Mouse (Mus musculus): ENCODE measurements at regions not wholly inside any gene's neighbourhood (a gene's known extent, or its start where the extent isn't known, plus 50 kb on each side); places are given as distances from the start of the nearest gene placed in this dataset.

DNA sequence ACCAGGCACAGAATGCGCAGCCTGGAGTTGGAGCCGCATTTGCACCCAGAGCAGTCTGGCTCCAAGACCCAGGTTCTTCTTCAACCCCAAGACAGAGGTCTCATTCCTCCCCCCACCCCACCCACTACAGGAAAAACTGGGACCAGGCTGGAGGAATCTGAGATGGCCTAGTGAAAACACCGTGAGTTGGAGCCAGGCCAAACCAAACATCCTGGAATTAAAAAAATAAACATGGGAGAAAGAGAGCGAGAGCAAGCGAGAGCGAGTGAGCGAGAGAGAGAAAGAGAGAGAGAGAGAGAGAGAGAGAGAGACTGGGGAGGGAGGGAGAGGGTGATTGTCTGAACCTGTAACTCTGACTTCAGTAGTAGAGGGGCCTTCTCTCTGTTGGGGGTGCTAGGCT is 138.8 kb downstream of the Mn1 start:
- DNase-seq (ENCODE audit: low spot score) (no peak), ATAC-seq (ENCODE audit: low FRiP score) (no peak)
- WGBS: 53% methylated on average over 7 of the region's 7 CpGs
- H3K9me3 ChIP-seq (ENCODE audit: control insufficient read depth, low read length): no peaks in the 10 kb centered on the region
- no peak overlapping the region for H3K4me3 ChIP-seq (ENCODE audit: low read depth, low read length)
- peak overlapping the region; percentile 81 for H3K27ac ChIP-seq (ENCODE audit: low read depth, low read length)
- peaks cover 14% of the 10 kb centered on the region for H3K4me1 ChIP-seq (replicated peaks; ENCODE audit: control insufficient read depth, insufficient read depth, low read length)
- no peak overlapping the region for H3K9ac ChIP-seq (ENCODE audit: low read depth, low read length)
- H3K4me2 ChIP-seq (replicated peaks; ENCODE audit: low read depth, low read length): no peak overlapping the region
- H3K27me3 ChIP-seq (ENCODE audit: control insufficient read depth, insufficient read depth, low read length): no peaks in the 10 kb centered on the region
- no peaks in the 10 kb centered on the region for H3K36me3 ChIP-seq (ENCODE audit: control insufficient read depth, insufficient read depth, low read length)

DNA sequence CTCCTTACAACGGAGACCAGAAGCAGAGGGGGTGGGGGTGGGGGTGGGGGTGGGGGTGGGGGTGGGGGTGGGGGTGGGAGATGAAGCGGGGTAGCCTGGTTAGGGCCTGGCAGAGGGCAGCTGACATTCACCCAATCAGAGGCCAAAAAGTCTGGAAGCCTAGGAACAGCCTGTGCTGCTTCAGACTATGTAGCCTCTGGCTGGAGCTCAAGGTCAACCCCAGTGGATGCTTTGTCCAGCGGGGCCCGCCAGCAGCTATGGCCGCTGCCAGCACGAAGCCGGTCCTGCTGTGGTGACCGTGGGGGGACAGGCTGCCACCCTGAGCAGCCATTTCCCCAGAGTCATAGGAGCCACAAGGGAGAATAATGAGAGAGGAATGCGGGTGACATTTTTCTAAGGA is 143.3 kb downstream of the Mn1 start:
- Histone ChIP-seq H3K27ac (ENCODE audit: low read depth, low read length) (no peak overlapping the region), H3K4me3 (ENCODE audit: low read depth, low read length) (no peak overlapping the region), H3K4me2 (replicated peaks; ENCODE audit: low read depth, low read length) (no peak overlapping the region), H3K4me1 (replicated peaks; ENCODE audit: control insufficient read depth, insufficient read depth, low read length) (peaks cover 8% of the 10 kb centered on the region), H3K27me3 (ENCODE audit: control insufficient read depth, insufficient read depth, low read length) (no peaks in the 10 kb centered on the region), H3K9ac (ENCODE audit: low read depth, low read length) (no peak overlapping the region), H3K36me3 (ENCODE audit: control insufficient read depth, insufficient read depth, low read length) (no peaks in the 10 kb centered on the region), H3K9me3 (ENCODE audit: control insufficient read depth, low read length) (no peaks in the 10 kb centered on the region)
- WGBS: 46% methylated on average over 8 of the region's 9 CpGs
- ATAC-seq (ENCODE audit: low FRiP score) (no peak), DNase-seq (ENCODE audit: low spot score) (no peak)

- WGBS: 84% methylated on average over 10 of the region's 10 CpGs
Observed at GRCm38 (mm10) chr5:111561301-111561700, 144.1 kb downstream of the Mn1 start.

DNA sequence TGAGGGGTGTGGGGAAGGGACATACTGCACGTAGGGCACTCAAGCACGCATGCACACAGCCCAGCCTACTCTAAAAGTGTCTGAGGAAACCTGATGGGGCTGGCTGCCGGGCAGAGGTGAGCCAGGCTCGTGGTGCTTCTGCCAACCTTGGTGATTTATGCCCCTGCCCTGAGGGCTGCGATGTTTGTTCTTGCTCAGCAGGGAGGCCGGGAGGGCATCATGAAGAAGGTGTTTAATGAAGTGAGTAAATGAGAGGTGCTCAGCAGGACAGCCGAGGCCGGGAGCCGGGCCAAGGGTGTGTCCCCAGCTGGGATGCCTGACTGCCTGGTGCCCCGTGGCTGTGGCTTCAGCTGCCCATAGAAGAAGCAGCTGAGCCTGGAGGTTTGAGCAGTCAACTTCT is 153.7 kb downstream of the Mn1 start:
- Histone ChIP-seq H3K4me3 (ENCODE audit: low read depth, low read length) (no peak overlapping the region), H3K4me2 (replicated peaks; ENCODE audit: low read depth, low read length) (no peak overlapping the region), H3K27me3 (ENCODE audit: control insufficient read depth, insufficient read depth, low read length) (no peaks in the 10 kb centered on the region), H3K4me1 (replicated peaks; ENCODE audit: control insufficient read depth, insufficient read depth, low read length) (peaks cover 18% of the 10 kb centered on the region), H3K9ac (ENCODE audit: low read depth, low read length) (no peak overlapping the region), H3K9me3 (ENCODE audit: control insufficient read depth, low read length) (no peaks in the 10 kb centered on the region), H3K36me3 (ENCODE audit: control insufficient read depth, insufficient read depth, low read length) (no peaks in the 10 kb centered on the region), H3K27ac (ENCODE audit: low read depth, low read length) (no peak overlapping the region)
- ATAC-seq (ENCODE audit: low FRiP score) (0 out of 2 replicates have a peak, but pooled peaks have one; percentile 17), DNase-seq (ENCODE audit: low spot score) (no peak)
- 6% methylated on average over 10 of the region's 10 CpGs for WGBS

More at GRCm38 (mm10) chr5:111561301-111561700, 144.1 kb downstream of the Mn1 start:
- H3K4me2 ChIP-seq (replicated peaks; ENCODE audit: low read depth, low read length): no peak overlapping the region
- H3K27ac ChIP-seq (ENCODE audit: low read depth, low read length): no peak overlapping the region
- H3K4me1 ChIP-seq (replicated peaks; ENCODE audit: control insufficient read depth, insufficient read depth, low read length): peaks cover 5% of the 10 kb centered on the region
- H3K9me3 ChIP-seq (ENCODE audit: control insufficient read depth, low read length): no peaks in the 10 kb centered on the region
- ATAC-seq (ENCODE audit: low FRiP score) (no peak), DNase-seq (ENCODE audit: low spot score) (no peak)
- no peaks in the 10 kb centered on the region for H3K36me3 ChIP-seq (ENCODE audit: control insufficient read depth, insufficient read depth, low read length)
- H3K27me3 ChIP-seq (ENCODE audit: control insufficient read depth, insufficient read depth, low read length): no peaks in the 10 kb centered on the region
- H3K9ac ChIP-seq (ENCODE audit: low read depth, low read length): no peak overlapping the region
- H3K4me3 ChIP-seq (ENCODE audit: low read depth, low read length): no peak overlapping the region

DNA sequence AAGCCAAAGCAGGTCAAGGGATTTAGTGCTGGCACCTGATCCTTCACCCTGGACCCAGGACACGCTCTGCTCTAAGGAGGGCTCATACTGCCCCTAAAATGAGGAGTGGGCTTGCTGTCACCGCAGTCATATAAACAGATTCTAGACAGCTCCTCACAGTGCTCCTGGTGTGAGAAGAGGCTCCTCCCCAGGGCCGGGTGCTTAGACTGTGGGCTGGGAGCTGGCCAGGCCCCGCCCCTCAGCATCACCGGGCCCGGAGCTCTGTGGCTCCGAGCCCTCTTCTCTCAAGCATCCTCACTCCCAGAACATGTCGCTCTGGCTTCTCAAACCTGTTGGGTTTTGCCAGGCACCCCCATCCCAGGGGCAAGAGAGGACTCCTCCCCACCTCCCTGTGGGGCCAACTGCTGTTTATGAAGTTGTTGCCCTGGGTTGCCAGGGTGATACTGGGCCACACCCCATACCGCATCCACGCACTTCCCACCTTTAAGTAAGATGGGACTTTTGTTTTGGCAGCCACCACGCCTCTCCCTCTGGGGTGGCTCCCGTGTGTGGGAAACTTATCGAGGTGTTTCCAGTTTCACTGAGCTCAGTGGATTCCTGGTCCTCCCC is 156.2 kb downstream of the Mn1 start:
- Histone ChIP-seq H3K4me3 (ENCODE audit: low read depth, low read length) (no peak overlapping the region), H3K36me3 (ENCODE audit: control insufficient read depth, insufficient read depth, low read length) (no peaks in the 10 kb centered on the region), H3K4me2 (replicated peaks; ENCODE audit: low read depth, low read length) (no peak overlapping the region), H3K4me1 (replicated peaks; ENCODE audit: control insufficient read depth, insufficient read depth, low read length) (peaks cover 31% of the 10 kb centered on the region), H3K27ac (ENCODE audit: low read depth, low read length) (no peak overlapping the region), H3K27me3 (ENCODE audit: control insufficient read depth, insufficient read depth, low read length) (no peaks in the 10 kb centered on the region), H3K9ac (ENCODE audit: low read depth, low read length) (no peak overlapping the region), H3K9me3 (ENCODE audit: control insufficient read depth, low read length) (no peaks in the 10 kb centered on the region)
- no peak for DNase-seq (ENCODE audit: low spot score)
- WGBS: 15% methylated on average over 13 of the region's 13 CpGs
- no peak for ATAC-seq (ENCODE audit: low FRiP score)

DNA sequence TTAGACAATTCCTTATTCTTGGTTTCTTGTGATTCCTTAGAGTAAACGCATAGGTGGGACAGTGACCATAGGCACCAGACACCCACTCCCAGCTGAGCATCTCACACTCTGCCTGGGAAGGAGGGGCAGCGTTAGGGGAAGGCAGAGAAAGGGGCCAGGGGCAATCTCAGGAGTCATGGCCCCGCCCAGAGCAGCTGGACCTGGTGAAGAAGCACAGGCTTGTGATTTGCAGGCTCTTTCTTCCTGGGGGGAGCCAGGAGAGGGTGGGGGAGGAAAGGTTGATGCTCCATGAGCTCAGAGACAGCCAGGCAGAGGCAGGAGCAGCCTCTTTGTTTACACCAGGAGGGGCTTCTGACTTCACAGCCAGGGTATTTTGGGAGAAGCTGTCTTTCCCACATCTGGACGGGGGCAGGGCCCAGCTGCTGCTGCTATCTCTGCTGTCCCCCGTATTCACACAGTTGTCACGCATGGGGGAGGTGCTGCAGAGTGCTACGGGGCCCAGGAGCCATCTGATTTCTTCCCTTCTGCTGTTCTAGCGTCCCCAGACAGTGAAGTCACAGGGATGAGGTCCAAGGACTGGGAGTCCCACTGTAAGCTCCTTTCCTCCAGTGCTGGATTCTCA is 157.2 kb downstream of the Mn1 start:
- peak overlapping the region; percentile 34; the same call in 1 of the 2 replicates for H3K9ac ChIP-seq (ENCODE audit: low read depth, low read length)

DNA sequence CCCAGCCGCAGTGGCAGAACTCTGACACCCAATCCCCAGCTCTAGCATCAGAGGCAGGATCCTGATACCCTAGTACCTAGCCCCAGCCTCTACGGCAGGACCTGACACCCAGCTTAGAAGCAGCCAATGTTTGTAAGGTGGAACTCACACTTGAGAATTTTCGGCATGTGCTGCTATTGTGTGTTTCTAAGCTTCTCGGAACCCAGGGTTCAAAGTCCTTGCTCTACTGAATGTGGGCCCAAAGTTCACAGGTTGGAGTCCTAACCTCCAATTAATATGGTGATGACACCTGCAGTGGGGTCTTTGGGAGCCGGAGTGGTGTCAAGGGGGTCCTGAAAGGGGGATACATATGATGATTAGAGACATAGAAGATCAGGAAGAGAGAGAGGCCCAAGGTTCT is 158.2 kb downstream of the Mn1 start:
- no peak overlapping the region for H3K4me3 ChIP-seq (ENCODE audit: low read depth, low read length)
- H3K9ac ChIP-seq (ENCODE audit: low read depth, low read length): no peak overlapping the region
- ATAC-seq (ENCODE audit: low FRiP score): no peak
- 90% methylated on average over 5 of the region's 5 CpGs for WGBS
- H3K27ac ChIP-seq (ENCODE audit: low read depth, low read length): no peak overlapping the region
- peaks cover 44% of the 10 kb centered on the region for H3K4me1 ChIP-seq (replicated peaks; ENCODE audit: control insufficient read depth, insufficient read depth, low read length)
- no peaks in the 10 kb centered on the region for H3K36me3 ChIP-seq (ENCODE audit: control insufficient read depth, insufficient read depth, low read length)
- DNase-seq (ENCODE audit: low spot score): no peak
- H3K4me2 ChIP-seq (replicated peaks; ENCODE audit: low read depth, low read length): no peak overlapping the region
- H3K27me3 ChIP-seq (ENCODE audit: control insufficient read depth, insufficient read depth, low read length): no peaks in the 10 kb centered on the region
- no peaks in the 10 kb centered on the region for H3K9me3 ChIP-seq (ENCODE audit: control insufficient read depth, low read length)

More for the DNA sequence above, 157.2 kb downstream of the Mn1 start:
- Histone ChIP-seq H3K36me3 (ENCODE audit: control insufficient read depth, insufficient read depth, low read length) (no peaks in the 10 kb centered on the region), H3K27ac (ENCODE audit: low read depth, low read length) (0 out of 2 replicates have a peak overlapping the region, but pooled peaks have one; percentile 30), H3K4me1 (replicated peaks; ENCODE audit: control insufficient read depth, insufficient read depth, low read length) (peaks cover 40% of the 10 kb centered on the region), H3K9me3 (ENCODE audit: control insufficient read depth, low read length) (no peaks in the 10 kb centered on the region), H3K27me3 (ENCODE audit: control insufficient read depth, insufficient read depth, low read length) (no peaks in the 10 kb centered on the region), H3K4me3 (ENCODE audit: low read depth, low read length) (no peak overlapping the region), H3K4me2 (replicated peaks; ENCODE audit: low read depth, low read length) (no peak overlapping the region)
- ATAC-seq (ENCODE audit: low FRiP score) (no peak), DNase-seq (ENCODE audit: low spot score) (no peak)
- 12% methylated on average over 8 of the region's 8 CpGs for WGBS

DNA sequence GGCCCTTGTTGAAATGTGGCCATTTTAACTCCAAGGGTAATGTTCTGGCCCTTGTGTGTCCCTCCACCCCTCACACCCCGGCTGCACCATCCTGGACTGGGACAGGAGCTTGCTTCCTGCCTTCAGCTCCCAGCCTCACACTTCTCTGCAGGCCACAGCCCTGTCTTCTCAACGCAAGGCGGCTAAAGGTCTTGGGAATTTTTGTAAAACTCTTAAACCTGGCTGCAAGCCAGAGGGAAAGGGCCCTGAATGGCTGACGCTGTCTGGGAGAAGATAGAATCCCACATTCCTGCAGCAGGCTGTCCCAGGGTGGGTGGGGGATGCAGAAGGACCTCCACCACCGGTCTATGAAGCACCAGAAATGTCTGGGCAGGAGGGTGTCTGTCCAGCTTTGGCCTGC is 156.3 kb upstream of the Gm26897 start:
- Histone ChIP-seq H3K27ac (ENCODE audit: low read depth, low read length) (peak overlapping the region; percentile 65), H3K4me1 (replicated peaks; ENCODE audit: control insufficient read depth, insufficient read depth, low read length) (peaks cover 57% of the 10 kb centered on the region)
- 51% methylated on average over 5 of the region's 5 CpGs for WGBS

GRCm38 (mm10) chr5:111578088-111578487 is 155.6 kb upstream of the Gm26897 start:
- H3K4me2 ChIP-seq (replicated peaks; ENCODE audit: low read depth, low read length): no peak overlapping the region
- H3K4me3 ChIP-seq (ENCODE audit: low read depth, low read length): no peak overlapping the region
- H3K9ac ChIP-seq (ENCODE audit: low read depth, low read length): no peak overlapping the region
- peaks cover 55% of the 10 kb centered on the region for H3K4me1 ChIP-seq (replicated peaks; ENCODE audit: control insufficient read depth, insufficient read depth, low read length)
- WGBS: 19% methylated on average over 5 of the region's 5 CpGs
- H3K36me3 ChIP-seq (ENCODE audit: control insufficient read depth, insufficient read depth, low read length): no peaks in the 10 kb centered on the region
- no peaks in the 10 kb centered on the region for H3K9me3 ChIP-seq (ENCODE audit: control insufficient read depth, low read length)
- H3K27me3 ChIP-seq (ENCODE audit: control insufficient read depth, insufficient read depth, low read length): no peaks in the 10 kb centered on the region
- ATAC-seq (ENCODE audit: low FRiP score) (no peak), DNase-seq (ENCODE audit: low spot score) (no peak)
- peak overlapping the region; percentile 49 for H3K27ac ChIP-seq (ENCODE audit: low read depth, low read length)

More for the DNA sequence above, 156.3 kb upstream of the Gm26897 start:
- Histone ChIP-seq H3K36me3 (ENCODE audit: control insufficient read depth, insufficient read depth, low read length) (no peaks in the 10 kb centered on the region), H3K4me2 (replicated peaks; ENCODE audit: low read depth, low read length) (no peak overlapping the region), H3K4me3 (ENCODE audit: low read depth, low read length) (no peak overlapping the region), H3K9ac (ENCODE audit: low read depth, low read length) (no peak overlapping the region), H3K27me3 (ENCODE audit: control insufficient read depth, insufficient read depth, low read length) (no peaks in the 10 kb centered on the region), H3K9me3 (ENCODE audit: control insufficient read depth, low read length) (no peaks in the 10 kb centered on the region)
- DNase-seq (ENCODE audit: low spot score) (no peak), ATAC-seq (ENCODE audit: low FRiP score) (no peak)
